Mouse (Mus musculus): ENCODE measurements at regions not wholly inside any gene's neighbourhood (a gene's known extent, or its start where the extent isn't known, plus 50 kb on each side); places are given as distances from the start of the nearest gene placed in this dataset.
"Not testable (repeated sequence)": the region's sequence is repeated elsewhere in the genome, so short reads cannot be mapped to it uniquely, and the experiment has no call there.

- DNase-seq (ENCODE audit: low spot score), result no peak
These were observed 133.0 kb downstream of the Prr30 start for GRCm38 (mm10) chr14:101067082-101067481.

- DNase-seq (ENCODE audit: low spot score), result no peak
These were observed 143.3 kb downstream of the Prr30 start for GRCm38 (mm10) chr14:101056874-101057273.

GRCm38 (mm10) chr14:101055915-101056314 is 144.2 kb downstream of the Prr30 start:
- DNase-seq (ENCODE audit: low spot score), result no peak

- no peak for DNase-seq (ENCODE audit: low spot score)
These were observed 145.3 kb downstream of the Prr30 start for GRCm38 (mm10) chr14:101054786-101055185.

- no peak for DNase-seq (ENCODE audit: low spot score)
These were observed 147.4 kb downstream of the Prr30 start for GRCm38 (mm10) chr14:101052760-101053159.

GRCm38 (mm10) chr14:101050212-101050611 is 149.9 kb downstream of the Prr30 start:
- DNase-seq (ENCODE audit: low spot score), result no peak

- DNase-seq (ENCODE audit: low spot score), result no peak
These were observed 150.4 kb downstream of the Prr30 start for GRCm38 (mm10) chr14:101049664-101050203.

GRCm38 (mm10) chr14:101043494-101043893 is 156.6 kb downstream of the Prr30 start:
- DNase-seq (ENCODE audit: low spot score), result no peak

GRCm38 (mm10) chr14:101001070-101001469 is 199.1 kb downstream of the Prr30 start:
- no peak for DNase-seq (ENCODE audit: low spot score)

- no peak for DNase-seq (ENCODE audit: low spot score)
These were observed 219.4 kb downstream of the Prr30 start for GRCm38 (mm10) chr14:100980754-100981153.

GRCm38 (mm10) chr14:100978515-100978914 is 221.6 kb downstream of the Prr30 start:
- DNase-seq (ENCODE audit: low spot score), result no peak

- peak; percentile 21 for DNase-seq (ENCODE audit: low spot score)
These were observed 229.2 kb downstream of the Prr30 start for GRCm38 (mm10) chr14:100970970-100971369.

- DNase-seq (ENCODE audit: low spot score), result no peak
These were observed 239.9 kb downstream of the Prr30 start for GRCm38 (mm10) chr14:100960198-100960597.

GRCm38 (mm10) chr14:100955806-100956436 is 244.2 kb downstream of the Prr30 start:
- DNase-seq (ENCODE audit: low spot score), result no peak

GRCm38 (mm10) chr14:100950681-100951119 is 249.4 kb downstream of the Prr30 start:
- no peak for DNase-seq (ENCODE audit: low spot score)

GRCm38 (mm10) chr14:100947625-100948024 is 252.5 kb downstream of the Prr30 start:
- not testable (repeated sequence) for DNase-seq (ENCODE audit: low spot score)

GRCm38 (mm10) chr14:100937358-100937887 is 262.7 kb downstream of the Prr30 start:
- no peak for DNase-seq (ENCODE audit: low spot score)

- no peak for DNase-seq (ENCODE audit: low spot score)
These were observed 265.6 kb downstream of the Prr30 start for GRCm38 (mm10) chr14:100934554-100934953.

GRCm38 (mm10) chr14:100924880-100925279 is 275.2 kb downstream of the Prr30 start:
- no peak for DNase-seq (ENCODE audit: low spot score)

GRCm38 (mm10) chr14:100900221-100900620 is 299.9 kb downstream of the Prr30 start:
- DNase-seq (ENCODE audit: low spot score), result no peak

- DNase-seq (ENCODE audit: low spot score), result no peak
These were observed 301.1 kb downstream of the Prr30 start for GRCm38 (mm10) chr14:100899074-100899473.

GRCm38 (mm10) chr14:100889163-100890157 is 310.7 kb downstream of the Prr30 start:
- DNase-seq (ENCODE audit: low spot score), result no peak
